Mouse (Mus musculus) embryonic fibroblast, embryonic 13.5 days (primary cell): ENCODE data around the gene Gm28308. TPM values are rescaled to one million over a fixed set of nuclear protein-coding genes. Genes with fewer than 3 reads are reported as not detected.

Source experiments
- H3K27ac ChIP-seq: 2 replicates; pipeline ENCODE4 v1.5.1; 2012; ENCODE audit warnings: low read length, control low read depth, inconsistent platforms; ENCODE audit not compliant: insufficient read depth
- H3K4me1 ChIP-seq: 2 replicates; pipeline ENCODE4 v1.6.1; 2011; ENCODE audit warnings: low read length; ENCODE audit not compliant: control insufficient read depth, insufficient read depth
- H3K4me3 ChIP-seq: 2 replicates; pipeline ENCODE4 v1.5.1; 2011; ENCODE audit warnings: mild to moderate bottlenecking, control low read depth, low read length; ENCODE audit not compliant: insufficient read depth
- CTCF ChIP-seq: IDR thresholded peaks from 2 replicates; pipeline ENCODE4 v1.5.1; 2011; ENCODE audit warnings: mild to moderate bottlenecking, control low read depth, low read length, moderate library complexity, borderline replicate concordance; ENCODE audit not compliant: insufficient read depth
- POLR2A ChIP-seq: IDR thresholded peaks from 2 replicates; pipeline ENCODE4 v1.6.1; 2011; ENCODE audit warnings: low read depth, mild to moderate bottlenecking, control low read depth, low read length, moderate library complexity
- polyA plus RNA-seq: library from polyadenylated mRNA; stranded (reverse); fragments of >200 nt; gene quantifications from 2 replicates; pipeline ENCODE4 v1.2.4, GENCODE M21; 2011; ENCODE audit warnings: low read depth; ENCODE audit not compliant: missing spikeins, insufficient read length

The Gm28308 gene
- polyA plus RNA-seq, 1 experiment: not detected

DNA sequence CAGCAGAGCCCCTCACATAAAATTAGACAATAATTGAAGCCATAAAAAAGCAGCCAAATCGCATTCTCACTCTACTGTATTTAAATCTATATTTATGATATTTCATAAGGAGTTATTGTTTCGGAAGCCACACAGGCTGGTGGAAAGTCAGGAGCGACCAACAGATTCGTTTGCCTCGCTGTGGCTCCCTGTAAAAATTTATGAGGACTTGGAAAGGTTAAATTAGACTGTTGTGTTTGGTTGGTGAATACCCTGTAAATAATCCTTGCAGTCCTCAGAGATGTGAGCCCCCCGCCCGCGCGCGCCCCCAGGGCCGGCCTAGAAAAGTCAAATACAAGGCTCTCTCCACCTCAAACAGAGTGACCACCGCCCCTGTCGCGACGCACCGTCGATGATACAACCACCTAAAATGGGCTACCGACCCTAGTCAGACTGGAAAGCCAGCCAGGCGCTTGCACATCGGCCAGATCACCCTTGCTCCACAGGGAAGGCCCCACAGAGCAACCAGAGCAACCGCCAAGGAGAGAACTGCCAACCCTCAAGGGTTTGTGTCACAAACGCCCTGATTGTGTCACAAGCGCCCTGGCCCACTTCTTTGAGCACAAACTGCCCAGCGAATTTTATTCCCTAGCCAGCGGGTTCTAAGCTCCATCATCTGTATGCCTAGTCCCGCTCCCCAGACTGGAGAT is 13.6 kb upstream of the Gm28308 start:
- TF ChIP-seq POLR2A: no peak
- no peak for TF ChIP-seq CTCF
- Histone ChIP-seq H3K4me3 (peak overlapping the region; percentile 28), H3K27ac (peak overlapping the region; percentile 60), H3K4me1 (no peaks in the 10 kb centered on the region)

DNA sequence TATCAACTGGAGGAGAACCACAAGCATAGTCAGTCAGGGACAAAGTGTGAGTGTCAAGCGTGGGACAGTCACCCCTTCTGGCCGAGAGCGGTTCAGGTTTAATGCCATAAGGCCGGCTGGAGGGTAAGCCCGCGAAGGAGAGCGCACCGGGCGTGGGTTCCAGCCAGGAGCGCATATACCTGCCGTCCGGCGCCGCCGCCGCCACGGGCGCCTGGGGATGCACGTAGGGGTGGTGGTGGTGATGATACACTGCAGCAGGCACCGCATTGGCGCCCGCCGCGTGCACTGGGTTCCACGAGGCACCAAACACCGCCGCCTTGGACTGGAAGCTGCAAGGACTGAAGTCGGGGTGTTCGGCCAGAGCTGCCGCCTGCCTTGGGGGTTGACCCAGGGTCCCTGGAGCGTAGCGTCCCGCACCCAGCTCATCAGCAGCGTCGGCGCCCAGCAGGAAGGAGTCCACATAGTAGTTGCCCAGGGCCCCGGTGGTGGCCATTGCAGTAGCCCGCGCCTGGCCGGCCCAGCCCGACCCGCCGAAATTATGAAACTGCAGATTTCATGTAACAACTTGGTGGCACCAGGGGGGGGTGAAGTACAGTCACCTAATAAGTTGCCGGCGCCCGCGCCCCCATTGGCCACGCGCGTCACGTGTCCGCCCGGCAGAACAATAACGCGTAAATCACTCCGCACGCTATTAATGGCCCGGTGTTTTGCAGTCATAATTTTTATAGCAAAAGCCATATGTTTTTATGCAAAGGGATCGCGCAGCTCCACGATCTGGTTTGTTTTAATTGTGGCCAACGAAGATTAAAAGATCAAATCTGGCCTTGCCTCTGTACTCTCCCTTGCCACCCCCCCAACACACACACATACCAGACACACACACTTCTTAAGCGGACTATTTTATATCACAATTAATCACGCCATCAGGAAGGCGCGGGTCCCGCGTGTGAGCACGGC is 12.8 kb upstream of the Gm28308 start:
- peak overlapping the region; percentile 66 for H3K27ac ChIP-seq
- H3K4me3 ChIP-seq: peak overlapping the region; percentile 74

DNA sequence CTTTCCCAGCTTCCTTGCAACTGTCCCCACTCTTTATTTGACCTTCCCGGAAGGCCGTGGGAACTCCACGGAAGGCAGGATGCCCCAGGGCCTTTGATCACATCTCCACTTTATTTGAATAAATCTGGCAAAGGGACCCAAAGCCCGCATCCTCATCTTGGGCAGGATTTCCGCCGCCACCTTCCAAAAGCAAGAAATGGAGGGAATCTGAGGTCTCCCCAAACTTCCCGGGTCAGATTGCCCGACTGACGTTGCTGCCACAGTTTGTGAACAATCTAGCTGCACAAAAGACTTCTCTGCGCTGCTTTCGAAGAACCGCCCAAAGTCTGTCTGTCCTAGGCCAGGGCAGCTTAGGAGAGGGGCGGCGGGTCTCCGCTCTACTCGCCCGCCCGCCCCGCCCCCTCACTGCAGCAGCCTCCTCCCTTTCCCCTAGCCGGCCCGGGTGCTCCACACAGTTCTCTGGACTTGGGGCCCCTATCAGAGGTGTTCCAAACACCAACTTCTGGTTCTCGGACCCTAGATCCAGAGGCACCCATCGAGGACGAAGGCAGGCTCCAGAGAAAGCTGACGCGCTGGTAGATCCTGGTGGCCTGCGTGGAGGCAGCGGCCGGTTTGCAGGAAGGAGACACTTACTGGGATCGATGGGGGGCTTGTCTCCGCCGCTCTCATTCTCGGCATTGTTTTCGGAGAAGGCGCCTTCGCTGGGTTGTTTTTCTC is 11.9 kb upstream of the Gm28308 start:
- Histone ChIP-seq H3K4me3 (peak overlapping the region; percentile 74), H3K4me1 (no peaks in the 10 kb centered on the region), H3K27ac (0 out of 2 replicates have a peak overlapping the region, but pooled peaks have one; percentile 66)
- TF ChIP-seq POLR2A (no peak), CTCF (no peak)

More for the DNA sequence above, 12.8 kb upstream of the Gm28308 start:
- TF ChIP-seq POLR2A (peak; percentile 43), CTCF (no peak)
- no peaks in the 10 kb centered on the region for H3K4me1 ChIP-seq

DNA sequence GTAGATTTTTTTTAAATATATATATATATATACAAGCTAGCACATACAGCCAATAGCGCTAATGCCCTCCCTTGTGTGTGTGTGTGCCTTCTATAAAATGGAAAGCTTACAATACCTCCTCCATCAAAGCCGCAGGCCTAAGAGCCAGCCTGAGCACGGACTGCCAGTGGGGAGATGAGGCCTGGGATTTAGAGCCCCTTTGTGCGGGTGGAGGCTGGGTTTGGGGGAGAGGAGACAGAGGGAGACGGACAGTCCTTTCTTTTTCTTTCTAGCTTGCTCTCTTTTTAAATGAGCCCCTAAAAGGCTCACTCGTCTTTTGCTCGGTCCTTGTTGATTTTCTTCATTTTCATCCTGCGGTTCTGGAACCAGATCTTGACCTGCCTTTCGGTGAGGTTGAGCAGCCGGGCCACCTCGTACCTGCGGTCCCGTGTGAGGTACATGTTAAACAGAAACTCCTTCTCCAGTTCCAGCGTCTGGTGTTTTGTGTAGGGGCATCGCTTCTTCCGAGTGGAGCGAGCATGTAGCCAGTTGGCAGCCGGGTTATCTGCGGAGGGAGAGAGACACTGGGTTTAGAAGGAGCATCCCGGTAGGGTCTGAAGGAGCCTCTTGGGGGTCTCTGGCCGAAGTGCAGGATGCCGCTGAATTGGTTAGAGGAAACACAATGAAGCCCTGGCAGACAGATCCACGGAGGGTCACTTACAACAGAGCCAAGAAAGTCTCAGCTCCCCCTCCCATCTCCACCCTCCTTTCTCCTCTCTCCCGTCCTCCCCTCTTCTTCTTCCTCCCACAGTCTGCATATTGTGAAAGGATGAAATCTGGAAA is 11.0 kb upstream of the Gm28308 start:
- TF ChIP-seq CTCF (no peak), POLR2A (no peak)
- H3K27ac ChIP-seq: peak overlapping the region; percentile 32; the same call in 1 of the 2 replicates
- H3K4me3 ChIP-seq: peak overlapping the region; percentile 74

DNA sequence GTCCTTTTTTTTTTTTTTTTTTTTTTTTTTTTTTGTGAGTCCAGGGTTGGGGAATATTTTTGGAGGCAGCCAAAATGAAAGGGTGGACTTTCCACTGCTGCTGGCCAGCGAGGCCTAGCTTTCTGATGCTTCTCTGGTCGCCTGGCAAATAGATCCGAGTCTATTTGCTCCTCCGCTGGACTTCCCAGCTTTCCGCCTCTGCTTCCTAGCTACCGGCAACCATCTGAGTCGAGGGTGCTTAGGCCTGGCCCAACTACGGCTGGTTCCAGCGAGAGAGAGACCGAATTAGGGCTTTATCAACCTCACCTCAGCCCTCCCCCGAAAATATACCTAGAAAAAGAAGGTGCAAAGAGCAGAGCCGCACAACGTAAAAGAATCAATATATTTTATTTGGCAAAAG is 9.6 kb upstream of the Gm28308 start:
- no peaks in the 10 kb centered on the region for H3K4me1 ChIP-seq
- H3K27ac ChIP-seq: peak overlapping the region; percentile 78
- no peak for TF ChIP-seq CTCF
- 0 out of 2 replicates have a peak, but pooled peaks have one; percentile 18 for TF ChIP-seq POLR2A
- H3K4me3 ChIP-seq: peak overlapping the region; percentile 46

More for the DNA sequence above, 11.0 kb upstream of the Gm28308 start:
- H3K4me1 ChIP-seq: no peaks in the 10 kb centered on the region

DNA sequence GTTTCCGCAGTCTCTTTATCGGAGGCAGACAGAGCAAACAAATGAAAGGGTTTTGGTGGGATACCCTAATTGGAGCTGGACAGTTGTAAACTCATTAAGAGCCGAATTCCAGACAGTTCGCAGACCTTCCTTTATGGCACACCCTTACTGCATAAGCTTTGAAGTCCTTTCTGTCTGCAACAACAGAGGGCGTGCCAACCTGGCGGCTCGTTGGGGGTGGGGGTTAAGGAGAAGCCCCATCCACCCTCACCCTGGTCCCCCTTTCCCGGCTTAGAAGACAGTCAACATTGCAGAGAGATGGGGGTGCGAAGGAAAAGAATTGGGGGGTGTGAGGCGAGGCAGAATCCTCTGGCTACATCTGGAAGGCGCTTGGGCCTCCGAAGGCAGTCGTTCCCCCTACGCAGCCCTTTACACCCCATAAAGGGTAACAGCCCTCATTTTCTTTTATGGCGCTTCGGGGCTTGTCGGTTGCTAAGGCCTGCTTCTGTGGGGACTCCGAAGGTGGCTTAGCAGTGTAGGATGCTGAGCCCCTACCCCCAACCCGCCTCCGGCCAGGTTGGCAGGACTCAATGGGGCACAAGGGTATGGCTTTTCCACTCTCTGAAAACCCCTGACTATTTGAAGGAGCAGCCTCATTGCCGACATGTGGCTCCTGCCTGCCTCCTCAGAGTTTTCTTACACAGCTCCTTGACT is 9.0 kb upstream of the Gm28308 start:
- Histone ChIP-seq H3K4me3 (peak overlapping the region; percentile 46), H3K4me1 (no peaks in the 10 kb centered on the region), H3K27ac (peak overlapping the region; percentile 78)
- TF ChIP-seq POLR2A (peak; percentile 5; the same call in 1 of the 2 replicates), CTCF (no peak)

DNA sequence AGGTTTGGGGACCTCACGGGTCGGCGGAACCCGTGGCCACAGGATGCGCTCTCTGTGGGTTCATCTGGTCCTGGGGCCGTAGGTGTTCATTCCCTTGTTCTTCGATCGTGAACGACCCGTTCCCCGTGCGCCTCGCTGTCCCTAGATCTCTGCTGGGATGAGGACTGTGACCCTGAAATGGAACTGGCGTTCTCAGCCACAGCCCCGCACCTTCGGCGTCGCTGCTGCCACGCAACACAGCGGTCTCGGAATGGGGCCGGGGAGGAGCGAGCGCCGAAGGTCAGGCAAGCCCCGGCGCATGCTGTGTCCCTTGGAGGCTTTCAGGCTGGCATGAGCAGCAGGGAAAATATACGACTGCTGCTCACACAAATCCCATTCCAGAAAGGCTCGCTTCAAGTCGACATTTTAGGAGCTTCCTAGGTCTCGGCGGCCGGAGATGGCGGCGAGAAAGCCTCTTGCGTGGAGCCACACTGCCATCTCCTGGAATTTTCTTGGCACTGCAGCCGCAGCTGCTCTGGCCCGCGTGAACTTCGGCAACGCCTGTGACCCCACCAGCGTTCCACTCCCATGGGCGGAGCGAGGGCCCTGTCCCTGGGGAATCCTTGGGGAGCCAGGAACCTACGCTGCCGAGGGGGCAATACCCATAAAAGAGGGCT is 8.3 kb upstream of the Gm28308 start, which contains the start of gene Hoxa7:
Gene Hoxa7, minus strand, starts transcription at position 518 of the 656 bp plus-strand sequence.
- Histone ChIP-seq H3K27ac (peak within 1 kb of the TSS; percentile 78), H3K4me3 (peak within 1 kb of the TSS; percentile 49), H3K4me1 (no peaks in the 10 kb centered on the region)
- TF ChIP-seq POLR2A (peak; percentile 28; the same call in 1 of the 2 replicates), CTCF (peak; percentile 70)

DNA sequence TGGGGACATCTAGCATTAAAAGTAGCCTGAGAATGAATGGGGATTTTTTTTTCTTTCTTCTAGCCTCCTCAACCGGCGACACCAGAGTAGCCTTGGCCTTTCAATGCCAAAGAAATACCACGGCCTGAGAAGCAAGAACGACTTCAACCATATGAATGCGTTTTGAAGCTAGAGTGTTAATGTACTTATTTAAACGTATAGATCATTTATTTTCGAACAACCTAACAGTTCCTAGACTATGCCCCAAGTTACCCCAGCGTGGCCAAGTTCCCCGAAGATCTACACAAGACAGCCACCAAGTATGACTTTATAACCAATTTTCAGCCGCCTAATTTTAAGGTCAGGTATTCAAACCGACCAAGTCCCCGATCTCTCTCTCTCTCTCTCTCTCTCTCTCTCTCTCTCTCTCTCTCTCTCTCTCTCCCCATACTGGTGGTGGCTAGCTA is 7.7 kb upstream of the Gm28308 start:
- Histone ChIP-seq H3K27ac (peak overlapping the region; percentile 69), H3K4me3 (peak overlapping the region; percentile 49), H3K4me1 (no peaks in the 10 kb centered on the region)
- no peak for TF ChIP-seq POLR2A
- TF ChIP-seq CTCF: no peak
